Comparison of ENCODE assay signal across 8 mouse cellular contexts in the genomic region with DNA sequence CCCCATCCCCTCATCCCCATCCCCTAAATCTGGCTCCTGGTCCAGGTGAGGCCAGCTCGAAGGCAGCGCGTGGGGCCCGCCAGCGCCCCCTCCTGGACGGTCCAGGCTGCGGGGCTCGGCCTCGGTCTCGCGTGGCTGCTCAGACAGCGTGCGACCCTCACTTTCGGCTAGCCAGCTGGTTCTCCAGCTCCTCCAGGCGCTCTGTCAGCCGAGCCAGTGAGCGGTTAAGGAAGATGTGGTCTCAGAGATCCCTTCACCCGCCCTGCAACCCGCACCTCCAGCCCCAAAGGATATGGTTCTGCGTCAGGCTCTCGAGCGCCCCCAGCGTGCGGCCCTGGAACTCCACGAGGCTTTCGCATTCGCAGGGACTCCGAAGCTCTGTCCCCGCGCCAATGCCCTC. TPM values are rescaled to one million over a fixed set of nuclear protein-coding genes. Genes with fewer than 3 reads are reported as not detected.
DNase-seq lines count a peak whose midpoint lies in the region; ATAC-seq and TF ChIP-seq lines count a peak whose summit lies in the region.

No protein-coding gene starts in this region.

- peak; percentile 33 for DNase-seq in MEL (ENCODE audit: low read depth, low spot score)
- peak; percentile 97 to 98 for DNase-seq in cerebellum, postnatal 10 days
- DNase-seq in frontal cortex, postnatal 10 days (ENCODE audit: low spot score in 2 of 2) = peak; percentile 58 to 82
- peak; percentile 93 for DNase-seq in hindbrain, embryonic 11.5 days (ENCODE audit: low spot score)
- peak; percentile 94 for DNase-seq in layer of hippocampus, postnatal 10 days (ENCODE audit: low spot score in 2 of 2)
- peak; percentile 81 for DNase-seq in lung, postnatal 0 days (ENCODE audit: low spot score)
- DNase-seq in ovary, postnatal 10 days (ENCODE audit: low spot score) = peak; percentile 69
- peak; percentile 76 for DNase-seq in thymus, postnatal 0 days (ENCODE audit: low spot score)

- H3K9me3 ChIP-seq in MEL (replicated peaks; ENCODE audit: insufficient read depth, low read length) = no peaks in the 10 kb centered on the region
- no peaks in the 10 kb centered on the region for H3K9me3 ChIP-seq in hindbrain, embryonic 11.5 days (ENCODE audit: control insufficient read depth, low read length)
- no peaks in the 10 kb centered on the region for H3K9me3 ChIP-seq in lung, postnatal 0 days (ENCODE audit: low read length)

- no peaks in the 10 kb centered on the region for H3K27me3 ChIP-seq in MEL (ENCODE audit: control insufficient read depth in 1 of 2, insufficient read depth in 2 of 2, low read length in 2 of 2)
- peaks cover 10% of the 10 kb centered on the region for H3K27me3 ChIP-seq in hindbrain, embryonic 11.5 days (ENCODE audit: control insufficient read depth, insufficient read depth, low read length)
- no peaks in the 10 kb centered on the region for H3K27me3 ChIP-seq in lung, postnatal 0 days (replicated peaks; ENCODE audit: insufficient read depth, low read length)

- TF ChIP-seq RAD21 in MEL (IDR thresholded peaks at IDR 0.05; ENCODE audit: low read depth, low read length) = no peak

- TF ChIP-seq POLR2A in MEL (IDR thresholded peaks at IDR 0.05; ENCODE audit: control insufficient read depth in 1 of 2, insufficient read depth in 1 of 2, low read depth in 1 of 2, low read length in 2 of 2, poor library complexity in 1 of 2) = no peak

- peak; percentile 54 for ATAC-seq in hindbrain, embryonic 11.5 days (ENCODE audit: low FRiP score)
- ATAC-seq in lung, postnatal 0 days = peak; percentile 65

- H3K79me2 ChIP-seq in MEL (ENCODE audit: control insufficient read depth, insufficient read depth, low read length, poor library complexity) = no peaks in the 10 kb centered on the region

- H3K36me3 ChIP-seq in MEL (ENCODE audit: control insufficient read depth in 1 of 2, insufficient read depth in 2 of 2, low read length in 2 of 2) = no peaks in the 10 kb centered on the region
- H3K36me3 ChIP-seq in hindbrain, embryonic 11.5 days (ENCODE audit: control insufficient read depth, insufficient read depth, low read length) = no peaks in the 10 kb centered on the region
- H3K36me3 ChIP-seq in lung, postnatal 0 days (ENCODE audit: insufficient read depth, low read length) = no peaks in the 10 kb centered on the region

- H3K4me2 ChIP-seq in hindbrain, embryonic 11.5 days (replicated peaks; ENCODE audit: low read depth, low read length) = peak overlapping the region; percentile 39
- peak overlapping the region; percentile 70 for H3K4me2 ChIP-seq in lung, postnatal 0 days (replicated peaks; ENCODE audit: low read depth, low read length)

- TF ChIP-seq CTCF in MEL (IDR thresholded peaks at IDR 0.05 in 2 of 3, conservative IDR thresholded peaks at IDR 0.05 in 1 of 3; ENCODE audit: control insufficient read depth in 1 of 3, insufficient read depth in 1 of 3, low read depth in 2 of 3, low read length in 3 of 3, poor library complexity in 1 of 3, severe bottlenecking in 1 of 3) = peak; percentile 41 to 74 (median 46)
- TF ChIP-seq CTCF in lung, postnatal 0 days (IDR thresholded peaks at IDR 0.05) = peak; percentile 88

- H3K9ac ChIP-seq in MEL (ENCODE audit: control insufficient read depth, low read depth, low read length, poor library complexity, severe bottlenecking) = no peak overlapping the region
- no peak overlapping the region for H3K9ac ChIP-seq in hindbrain, embryonic 11.5 days (ENCODE audit: low read depth, low read length)
- no peak overlapping the region; the same call in 1 of the 2 replicates for H3K9ac ChIP-seq in lung, postnatal 0 days (replicated peaks; ENCODE audit: low read depth)

- no peak overlapping the region for H3K4me3 ChIP-seq in MEL (ENCODE audit: control insufficient read depth in 1 of 2, insufficient read depth in 1 of 2, low read depth in 2 of 2, low read length in 2 of 2)
- peak overlapping the region; percentile 20 for H3K4me3 ChIP-seq in hindbrain, embryonic 11.5 days (ENCODE audit: low read depth, low read length)
- H3K4me3 ChIP-seq in lung, postnatal 0 days (ENCODE audit: low read depth, low read length) = peak overlapping the region; percentile 41

- H3K27ac ChIP-seq in MEL (ENCODE audit: control insufficient read depth, low read depth, low read length) = no peak overlapping the region
- no peak overlapping the region for H3K27ac ChIP-seq in hindbrain, embryonic 11.5 days (ENCODE audit: low read depth, low read length)
- H3K27ac ChIP-seq in lung, postnatal 0 days (ENCODE audit: low read length) = no peak overlapping the region

- TF ChIP-seq EP300 in MEL (IDR thresholded peaks at IDR 0.05; ENCODE audit: low read depth in 1 of 2, low read length in 2 of 2) = no peak
- no peak for TF ChIP-seq EP300 in lung, postnatal 0 days (IDR thresholded peaks at IDR 0.05)

- WGBS in hindbrain, embryonic 11.5 days = 1% methylated on average over 30 of the region's 30 CpGs
- 2% methylated on average over 27 of the region's 30 CpGs for WGBS in lung, postnatal 0 days

- H3K4me1 ChIP-seq in MEL (ENCODE audit: control insufficient read depth in 1 of 2, insufficient read depth in 2 of 2, low read length in 2 of 2) = no peaks in the 10 kb centered on the region
- peaks cover 5% of the 10 kb centered on the region; the same call in 1 of the 2 replicates for H3K4me1 ChIP-seq in hindbrain, embryonic 11.5 days (replicated peaks; ENCODE audit: control insufficient read depth, insufficient read depth, low read length)
- H3K4me1 ChIP-seq in lung, postnatal 0 days (ENCODE audit: insufficient read depth, low read depth, low read length) = peaks cover 19% of the 10 kb centered on the region; the same call in 1 of the 2 replicates

TF ChIP-seq in MEL, 35 proteins besides CTCF, POLR2A, EP300 and RAD21 (continues in another document):
- TF ChIP-seq SMC3 (IDR thresholded peaks at IDR 0.05; ENCODE audit: low read depth, low read length) (no peak), RCOR1 (IDR thresholded peaks at IDR 0.05; ENCODE audit: low read depth, low read length) (no peak), TAL1 (IDR thresholded peaks at IDR 0.05; ENCODE audit: low read length) (no peak), POLR2AphosphoS2 (IDR thresholded peaks at IDR 0.05; ENCODE audit: low read length) (no peak), BHLHE40 (IDR thresholded peaks at IDR 0.05; ENCODE audit: borderline replicate concordance, low read depth, low read length) (no peak), KAT2A (conservative IDR thresholded peaks at IDR 0.05; ENCODE audit: low read depth, low read length) (no peak), HCFC1 (IDR thresholded peaks at IDR 0.05; ENCODE audit: low read depth, low read length) (no peak), MYB (IDR thresholded peaks at IDR 0.05; ENCODE audit: low read depth, low read length) (no peak), MAZ (IDR thresholded peaks at IDR 0.05; ENCODE audit: low read depth, low read length) (no peak), GABPA (IDR thresholded peaks at IDR 0.05; ENCODE audit: low read depth, low read length) (no peak), MEF2A (IDR thresholded peaks at IDR 0.05; ENCODE audit: extremely low read depth, insufficient replicate concordance, low read depth, low read length, poor library complexity, severe bottlenecking) (no peak), GATA1 (IDR thresholded peaks at IDR 0.05; ENCODE audit: low read depth, low read length) (no peak)

RNA-seq across cellular contexts. Expression of gene Slpi, which starts 0.6 kb away (rescaled TPM):
- not detected in 2 replicates for total RNA-seq in MEL (2012; rRNA removed)
- not detected for polyA plus RNA-seq in MEL (2012; ENCODE audit: insufficient read depth in 1 of 2, insufficient read length in 2 of 2, low read depth in 1 of 2, low replicate concordance in 2 of 2, missing spikeins in 1 of 2)
- polyA plus RNA-seq in hindbrain, embryonic 11.5 days (2014; fragmentation: Nextera tagmentation; extraction: Ambion mirVana) = 0.43 and 0.46 TPM in 2 replicates
- 1 to 10 TPM; 1.0 to 1.4 TPM for total RNA-seq in layer of hippocampus, postnatal 10 days (2021)
- polyA plus RNA-seq in lung, postnatal 0 days (2015; fragmentation: Nextera tagmentation; extraction: Ambion mirVana) = 79.5 and 106 TPM in 2 replicates
- 9.8 and 10.6 TPM in 2 replicates for polyA plus RNA-seq in thymus, postnatal 0 days (2015; fragmentation: Nextera tagmentation; extraction: Ambion mirVana)

RNA-seq across cellular contexts. Expression of gene Rbpjl, which starts 13.4 kb away (rescaled TPM):
- not detected in 2 replicates for total RNA-seq in MEL (2012; rRNA removed)
- under 1 TPM in 1 of 2 experiments, not detected in 1; 0.07 TPM for polyA plus RNA-seq in MEL (2012; ENCODE audit: insufficient read depth in 1 of 2, insufficient read length in 2 of 2, low read depth in 1 of 2, low replicate concordance in 2 of 2, missing spikeins in 1 of 2)
- polyA plus RNA-seq in hindbrain, embryonic 11.5 days (2014; fragmentation: Nextera tagmentation; extraction: Ambion mirVana) = not detected in 2 replicates
- total RNA-seq in layer of hippocampus, postnatal 10 days (2021) = under 1 TPM; 0.38 to 0.48 TPM
- polyA plus RNA-seq in lung, postnatal 0 days (2015; fragmentation: Nextera tagmentation; extraction: Ambion mirVana) = 29.7 and 42.6 TPM in 2 replicates
- polyA plus RNA-seq in thymus, postnatal 0 days (2015; fragmentation: Nextera tagmentation; extraction: Ambion mirVana) = not detected in 2 replicates

RNA-seq across cellular contexts. Expression of gene Matn4, which starts 15.5 kb away (rescaled TPM):
- not detected in 2 replicates for total RNA-seq in MEL (2012; rRNA removed)
- not detected for polyA plus RNA-seq in MEL (2012; ENCODE audit: insufficient read depth in 1 of 2, insufficient read length in 2 of 2, low read depth in 1 of 2, low replicate concordance in 2 of 2, missing spikeins in 1 of 2)
- polyA plus RNA-seq in hindbrain, embryonic 11.5 days (2014; fragmentation: Nextera tagmentation; extraction: Ambion mirVana) = 0.71 and 0.91 TPM in 2 replicates
- 10 to 100 TPM; 20.4 to 25.9 TPM for total RNA-seq in layer of hippocampus, postnatal 10 days (2021)
- polyA plus RNA-seq in lung, postnatal 0 days (2015; fragmentation: Nextera tagmentation; extraction: Ambion mirVana) = 71.4 and 81.2 TPM in 2 replicates
- polyA plus RNA-seq in thymus, postnatal 0 days (2015; fragmentation: Nextera tagmentation; extraction: Ambion mirVana) = 0.08 and 0.12 TPM in 2 replicates

RNA-seq across cellular contexts. Expression of gene Sdc4, which starts 54.2 kb away (rescaled TPM):
- total RNA-seq in MEL (2012; rRNA removed) = not detected in 2 replicates
- not detected for polyA plus RNA-seq in MEL (2012; ENCODE audit: insufficient read depth in 1 of 2, insufficient read length in 2 of 2, low read depth in 1 of 2, low replicate concordance in 2 of 2, missing spikeins in 1 of 2)
- polyA plus RNA-seq in hindbrain, embryonic 11.5 days (2014; fragmentation: Nextera tagmentation; extraction: Ambion mirVana) = 9.8 and 11.6 TPM in 2 replicates
- 10 to 100 TPM; 74.2 to 83.4 TPM for total RNA-seq in layer of hippocampus, postnatal 10 days (2021)
- polyA plus RNA-seq in lung, postnatal 0 days (2015; fragmentation: Nextera tagmentation; extraction: Ambion mirVana) = 217 and 289 TPM in 2 replicates
- 28.7 and 40.4 TPM in 2 replicates for polyA plus RNA-seq in thymus, postnatal 0 days (2015; fragmentation: Nextera tagmentation; extraction: Ambion mirVana)

RNA-seq across cellular contexts. Expression of gene Svs5, which starts 57.0 kb away (rescaled TPM):
- total RNA-seq in MEL (2012; rRNA removed) = not detected in 2 replicates
- not detected for polyA plus RNA-seq in MEL (2012; ENCODE audit: insufficient read depth in 1 of 2, insufficient read length in 2 of 2, low read depth in 1 of 2, low replicate concordance in 2 of 2, missing spikeins in 1 of 2)
- polyA plus RNA-seq in hindbrain, embryonic 11.5 days (2014; fragmentation: Nextera tagmentation; extraction: Ambion mirVana) = not detected in 2 replicates
- total RNA-seq in layer of hippocampus, postnatal 10 days (2021) = not detected
- polyA plus RNA-seq in lung, postnatal 0 days (2015; fragmentation: Nextera tagmentation; extraction: Ambion mirVana) = not detected in 2 replicates
- not detected in 2 replicates for polyA plus RNA-seq in thymus, postnatal 0 days (2015; fragmentation: Nextera tagmentation; extraction: Ambion mirVana)

Comparison
In these comparisons a context has a peak if more than half of its experiments do, and no peak if none do; other contexts are left out.
1. DNase-seq: peak in every context shown above with its lines; median percentile 98 in cerebellum, postnatal 10 days; 94 in layer of hippocampus, postnatal 10 days; 93 in hindbrain, embryonic 11.5 days; 81 in lung, postnatal 0 days; 76 in thymus, postnatal 0 days; 70 in frontal cortex, postnatal 10 days; 69 in ovary, postnatal 10 days; 33 in MEL.
2. H3K4me3 ChIP-seq: peak in hindbrain, embryonic 11.5 days (single experiment) and lung, postnatal 0 days (single experiment); none in MEL (0 of 2).
3. RNA of gene Rbpjl, which starts 13.4 kb away (polyA plus RNA-seq): 29.7 to 42.6 TPM in lung, postnatal 0 days; 0.07 TPM in MEL, not detected in hindbrain, embryonic 11.5 days and not detected in thymus, postnatal 0 days; every median in the first group is over 10 times any median in the second.
4. RNA of gene Matn4, which starts 15.5 kb away (polyA plus RNA-seq): 71.4 to 81.2 TPM in lung, postnatal 0 days; 0.71 to 0.91 TPM in hindbrain, embryonic 11.5 days, 0.08 to 0.12 TPM in thymus, postnatal 0 days and not detected in MEL; every median in the first group is over 10 times any median in the second.